Mouse (Mus musculus) testis, adult 2 months (tissue): ENCODE data around the gene Fam3b.

Source experiments
- CTCF ChIP-seq: fragments of 200-500 bp; IDR thresholded peaks from 2 replicates; pipeline ENCODE4 v1.5.1; 2012; ENCODE audit warnings: low read depth, mild to moderate bottlenecking, inconsistent platforms, low read length, moderate library complexity; ENCODE audit not compliant: control insufficient read depth, insufficient read depth, insufficient replicate concordance
- POLR2A ChIP-seq: fragments of 200-500 bp; IDR thresholded peaks from 2 replicates; pipeline ENCODE4 v1.6.1; 2012; ENCODE audit warnings: low read depth, mild to moderate bottlenecking, inconsistent platforms, low read length, moderate library complexity; ENCODE audit not compliant: control insufficient read depth

- no peak for TF ChIP-seq CTCF
- TF ChIP-seq POLR2A = no peak
These were observed 14.6 kb upstream of the Fam3b start for GRCm38 (mm10) chr16:97529241-97529640.
